Mouse (Mus musculus) cerebellum, adult 2 months (tissue): ENCODE measurements around the gene Pusl1.
A peak's percentile ranks its signal among the peaks of the same experiment; 100 is the strongest.

ENCODE experiments used
- CTCF ChIP-seq: fragments of 200-500 bp; IDR thresholded peaks from 2 replicates; pipeline ENCODE4 v1.5.1; 2011; ENCODE audit warnings: low read depth, mild to moderate bottlenecking, control low read depth, low read length, moderate library complexity, borderline replicate concordance; ENCODE audit not compliant: insufficient read depth
- POLR2A ChIP-seq: fragments of 200-500 bp; IDR thresholded peaks from 2 replicates; pipeline ENCODE4 v1.6.1; 2011; ENCODE audit warnings: low read length, control low read depth, borderline replicate concordance; ENCODE audit not compliant: insufficient read depth

DNA sequence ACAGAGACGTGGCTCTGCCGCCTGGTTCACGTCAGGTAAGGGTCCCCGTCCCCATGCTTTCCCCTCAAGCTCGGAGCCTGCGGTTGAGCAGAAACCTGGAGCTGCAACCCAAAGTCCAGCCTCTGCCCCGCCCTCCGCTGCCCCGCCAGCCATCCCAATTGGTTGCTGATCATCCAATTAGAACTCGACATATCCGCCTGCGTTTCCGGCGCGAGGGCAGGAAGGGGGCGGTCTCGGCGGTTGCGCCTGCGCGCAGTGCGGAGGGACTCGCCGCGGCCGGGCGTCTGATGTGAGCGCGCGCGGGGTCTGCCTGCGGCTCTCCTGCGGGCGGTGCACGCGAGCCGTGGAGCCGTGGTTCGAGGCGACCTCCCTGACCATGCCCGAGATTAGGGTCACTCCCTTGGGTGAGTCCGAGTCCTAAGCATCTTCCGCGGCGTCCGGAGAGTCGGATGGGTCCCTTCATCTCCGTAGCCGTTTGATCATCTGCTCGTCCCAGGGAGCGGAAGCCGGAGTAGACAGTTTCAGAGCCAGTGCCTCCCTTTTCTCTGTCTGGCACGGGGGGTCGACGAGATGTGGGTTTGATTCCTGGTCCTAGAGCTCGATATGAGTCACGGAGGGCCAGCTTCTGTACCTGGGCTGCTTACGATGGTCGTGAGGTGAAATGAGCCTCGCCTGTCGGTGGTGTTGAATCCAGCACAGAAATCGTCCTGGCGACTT, 22.1 kb downstream of the Pusl1 start, which contains the start of the genes Cptp and Ints11:
- peak; percentile 86 for TF ChIP-seq POLR2A
- TF ChIP-seq CTCF = no peak
